Mouse (Mus musculus): Measurements from ENCODE around the gene Olfr1136.

Gene Olfr1136

DNA sequence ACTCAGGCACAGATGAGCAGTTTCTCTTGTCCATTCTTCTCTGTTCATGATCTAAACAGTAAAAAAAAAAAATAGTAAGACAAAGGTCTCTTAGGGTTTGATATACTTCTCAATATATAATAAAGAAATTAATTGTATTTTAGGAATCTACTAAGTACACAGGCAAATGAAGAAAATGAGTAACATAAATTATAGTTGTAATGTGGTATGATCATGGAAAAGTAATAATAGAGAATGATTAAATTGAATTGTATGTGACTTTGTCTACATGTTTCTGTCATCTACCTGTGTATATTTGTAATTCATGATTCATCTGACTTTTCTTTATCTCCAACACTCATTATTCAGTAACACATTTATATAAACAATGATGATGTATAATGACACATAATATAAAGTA, at the start of gene Olfr1136:
Gene Olfr1136 (minus strand): TSS at position 101 of the 400 bp plus-strand sequence.
- no peak for DNase-seq

DNA sequence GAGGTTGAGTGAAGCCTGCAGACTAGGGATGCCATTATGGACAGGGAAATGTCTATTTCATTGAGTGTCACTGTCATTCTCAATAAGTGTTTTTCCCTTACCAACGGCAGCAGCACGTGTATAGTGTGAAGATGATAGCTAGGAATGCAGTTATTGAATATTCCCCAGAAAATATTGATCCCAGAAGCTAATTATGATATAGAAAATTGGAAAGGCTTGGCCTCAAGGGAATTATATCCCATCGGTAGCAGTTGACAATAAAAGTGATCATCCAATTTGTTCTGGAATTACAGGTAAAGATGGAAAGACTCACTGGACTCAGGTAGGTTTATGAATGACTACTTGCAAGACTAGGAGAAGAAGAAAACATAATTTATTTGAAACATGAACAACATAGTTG, 49.7 kb upstream of the Olfr1136 start, which contains the start of gene Olfr1140:
Gene Olfr1140 (plus strand): TSS at position 301 of the 400 bp plus-strand sequence.
- no peak for DNase-seq

DNA sequence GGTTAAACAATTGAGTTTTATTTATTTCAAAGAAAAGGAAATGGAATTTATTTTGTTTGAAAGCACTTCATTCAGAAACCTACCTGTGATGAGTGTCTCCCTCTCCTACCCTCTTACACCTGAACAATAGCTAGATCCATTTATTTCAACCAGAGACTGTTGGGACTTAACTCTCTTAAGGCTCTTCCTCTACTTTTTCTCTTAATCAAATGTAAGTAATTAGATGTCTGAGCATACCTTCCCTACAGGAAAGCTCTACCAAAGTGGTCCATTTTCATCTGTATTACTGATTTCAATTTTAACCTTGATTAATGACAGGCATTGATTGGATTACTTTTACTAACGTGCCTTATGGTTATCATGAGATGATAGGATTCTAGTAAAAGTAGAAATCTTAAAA, 46.1 kb upstream of the Olfr1136 start, which contains the start of gene Olfr1138:
Gene Olfr1138 (minus strand): TSS at position 101 of the 400 bp plus-strand sequence.
- DNase-seq = no peak

DNA sequence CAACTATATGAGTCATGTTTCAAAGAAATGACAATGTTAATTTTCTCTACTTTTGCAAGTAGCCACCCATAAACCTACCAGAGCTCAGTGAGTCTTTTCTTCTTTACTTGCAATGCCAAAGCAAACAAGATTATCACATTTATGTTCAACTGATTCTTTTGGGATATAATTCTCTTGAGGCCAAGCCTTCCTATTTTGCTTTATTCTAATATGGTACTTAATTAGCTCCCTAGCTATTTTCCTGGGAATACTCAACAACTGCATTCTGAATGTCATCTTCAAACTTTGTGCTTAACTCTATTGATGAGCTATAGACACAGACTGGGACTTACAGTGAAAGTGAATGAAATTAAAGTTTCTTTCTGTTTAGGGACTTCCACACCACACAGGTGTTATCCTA, 19.3 kb upstream of the Olfr1136 start, which contains the start of gene Olfr1137:
Gene Olfr1137 (minus strand): TSS at position 101 of the 400 bp plus-strand sequence.
- no peak for DNase-seq

DNA sequence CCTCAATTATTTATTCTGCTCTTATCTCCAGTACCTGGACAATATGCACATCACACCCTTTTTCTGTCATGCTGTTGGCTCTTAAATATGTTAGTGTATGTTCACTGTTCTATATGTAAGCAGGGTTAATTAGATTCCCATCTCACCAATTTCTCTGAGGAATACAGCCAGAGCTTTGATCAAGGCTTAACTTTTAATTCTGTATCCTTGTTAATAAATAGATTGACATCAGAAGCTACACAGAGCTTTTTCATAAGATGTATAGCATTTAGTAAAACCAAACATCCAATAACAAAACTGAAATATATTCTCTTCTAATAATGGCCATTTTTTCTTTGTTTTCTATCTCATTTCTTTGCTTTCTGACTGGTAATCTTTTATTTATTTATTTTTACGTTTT, 20.2 kb downstream of the Olfr1136 start, which contains the start of gene Olfr1135:
Gene Olfr1135 (minus strand): TSS at position 101 of the 400 bp plus-strand sequence.
- DNase-seq = no peak

DNA sequence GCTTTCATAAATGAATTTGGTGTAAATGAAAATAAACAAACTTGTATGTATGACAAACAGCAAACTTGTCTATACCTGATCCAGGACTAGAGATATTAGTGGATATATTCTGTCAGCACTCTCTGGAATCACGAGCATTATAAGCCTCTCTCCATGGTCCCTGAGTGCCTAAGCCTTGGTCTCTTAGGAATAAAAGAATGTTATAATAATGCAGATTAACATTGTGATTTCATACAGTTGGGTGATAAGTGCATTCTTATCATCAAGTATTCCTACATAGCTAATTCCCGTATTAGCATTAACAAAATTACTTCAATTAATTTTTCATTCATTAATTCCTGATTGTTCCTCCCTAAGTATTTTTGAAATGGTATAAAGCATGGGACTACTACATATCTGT, 35.4 kb downstream of the Olfr1136 start, which contains the start of gene Olfr1134:
Gene Olfr1134 (minus strand): TSS at position 101 of the 400 bp plus-strand sequence.
- DNase-seq = no peak

DNA sequence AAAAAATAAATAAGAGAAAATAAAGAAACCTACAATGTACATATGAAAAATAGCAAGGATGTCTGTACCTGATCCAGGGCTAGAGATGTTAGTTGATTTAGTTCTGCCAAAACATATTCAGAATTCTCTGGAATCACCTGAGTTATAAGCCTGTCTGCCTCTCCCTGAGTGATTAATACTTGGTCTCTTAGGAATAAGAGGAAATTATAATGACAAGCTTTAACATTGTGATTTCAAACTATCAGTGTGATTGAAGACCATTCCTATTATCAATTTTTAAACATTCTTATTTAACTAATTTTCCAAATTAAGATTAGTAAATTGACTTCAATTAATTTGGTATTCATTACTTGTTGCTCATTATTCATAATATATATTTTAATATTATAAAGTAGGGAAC, 46.5 kb downstream of the Olfr1136 start, which contains the start of gene Olfr1133:
Gene Olfr1133 (minus strand): TSS at position 101 of the 400 bp plus-strand sequence.
- no peak for DNase-seq

Measured in kidney, adult 18-20 months (tissue).